Mouse (Mus musculus): ENCODE data around the gene Rad18. TPM values are rescaled to one million over a fixed set of nuclear protein-coding genes. Genes with fewer than 3 reads are reported as not detected.

The Rad18 gene
- polyA plus RNA-seq, 1 experiment from 2014 or later, result 24.0 TPM

- no peak for ATAC-seq
- no peaks in the 10 kb centered on the region for H3K36me3 ChIP-seq (ENCODE audit: control insufficient read depth, insufficient read depth, low read length)
- no peak overlapping the region for H3K9ac ChIP-seq (ENCODE audit: low read depth, low read length)
- H3K27ac ChIP-seq (ENCODE audit: low read length), result no peak overlapping the region
- no peaks in the 10 kb centered on the region for H3K9me3 ChIP-seq (ENCODE audit: control insufficient read depth, low read length)
- H3K4me2 ChIP-seq (ENCODE audit: low read depth, low read length), result no peak overlapping the region
- 0 out of 2 replicates have a peak, but pooled peaks cover 5% of the 10 kb centered on the region for H3K4me1 ChIP-seq (ENCODE audit: control insufficient read depth, insufficient read depth, low read length)
- no peak overlapping the region for H3K4me3 ChIP-seq (ENCODE audit: low read length)
- no peaks in the 10 kb centered on the region for H3K27me3 ChIP-seq (replicated peaks; ENCODE audit: control insufficient read depth, insufficient read depth, low read length)
- WGBS, result 59% methylated on average over 1 of the region's 1 CpGs
Observed at GRCm38 (mm10) chr6:112699115-112699514, 2.6 kb upstream of the Rad18 start.

- H3K4me3 ChIP-seq (ENCODE audit: low read length), result no peak overlapping the region
- H3K9me3 ChIP-seq (ENCODE audit: control insufficient read depth, low read length), result no peaks in the 10 kb centered on the region
- no peaks in the 10 kb centered on the region for H3K27me3 ChIP-seq (replicated peaks; ENCODE audit: control insufficient read depth, insufficient read depth, low read length)
- no peak overlapping the region for H3K9ac ChIP-seq (ENCODE audit: low read depth, low read length)
- H3K27ac ChIP-seq (ENCODE audit: low read length), result no peak overlapping the region
- WGBS, result 95% methylated on average over 5 of the region's 5 CpGs
- no peaks in the 10 kb centered on the region for H3K36me3 ChIP-seq (ENCODE audit: control insufficient read depth, insufficient read depth, low read length)
- no peak overlapping the region for H3K4me2 ChIP-seq (ENCODE audit: low read depth, low read length)
- 0 out of 2 replicates have a peak, but pooled peaks cover 5% of the 10 kb centered on the region for H3K4me1 ChIP-seq (ENCODE audit: control insufficient read depth, insufficient read depth, low read length)
- ATAC-seq, result no peak
Observed at GRCm38 (mm10) chr6:112694492-112694891, 2.0 kb downstream of the Rad18 start.

- no peak for ATAC-seq
- Histone ChIP-seq H3K27ac (ENCODE audit: low read length) (no peak overlapping the region), H3K4me3 (ENCODE audit: low read length) (no peak overlapping the region), H3K9me3 (ENCODE audit: control insufficient read depth, low read length) (no peaks in the 10 kb centered on the region), H3K36me3 (ENCODE audit: control insufficient read depth, insufficient read depth, low read length) (no peaks in the 10 kb centered on the region), H3K4me1 (ENCODE audit: control insufficient read depth, insufficient read depth, low read length) (0 out of 2 replicates have a peak, but pooled peaks cover 5% of the 10 kb centered on the region), H3K4me2 (ENCODE audit: low read depth, low read length) (no peak overlapping the region), H3K27me3 (replicated peaks; ENCODE audit: control insufficient read depth, insufficient read depth, low read length) (no peaks in the 10 kb centered on the region), H3K9ac (ENCODE audit: low read depth, low read length) (no peak overlapping the region)
- 100% methylated on average over 1 of the region's 1 CpGs for WGBS
Observed at GRCm38 (mm10) chr6:112691523-112691922, 5.0 kb downstream of the Rad18 start.

DNA sequence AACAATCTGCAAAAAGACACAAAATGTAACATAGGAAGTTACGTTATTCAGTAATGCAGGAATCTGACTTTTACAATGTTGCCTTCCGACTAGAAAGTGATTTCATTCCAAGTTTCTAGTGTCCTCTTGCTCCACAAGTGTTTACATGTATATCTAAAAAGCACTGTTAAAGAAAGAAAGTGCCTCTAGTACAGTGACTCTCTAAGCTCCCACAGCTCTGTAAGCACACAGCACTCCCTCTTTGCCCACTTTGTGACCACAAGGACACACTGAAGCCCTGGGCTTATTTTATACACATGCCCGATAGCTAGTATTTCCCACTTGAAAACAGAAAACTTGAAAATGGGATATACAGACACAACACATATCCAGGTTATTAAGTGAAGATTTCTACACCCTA is 8.5 kb downstream of the Rad18 start:
- Histone ChIP-seq H3K9ac (ENCODE audit: low read depth, low read length) (no peak overlapping the region), H3K27me3 (replicated peaks; ENCODE audit: control insufficient read depth, insufficient read depth, low read length) (no peaks in the 10 kb centered on the region), H3K4me2 (ENCODE audit: low read depth, low read length) (no peak overlapping the region), H3K9me3 (ENCODE audit: control insufficient read depth, low read length) (no peaks in the 10 kb centered on the region), H3K4me3 (ENCODE audit: low read length) (no peak overlapping the region), H3K36me3 (ENCODE audit: control insufficient read depth, insufficient read depth, low read length) (no peaks in the 10 kb centered on the region), H3K27ac (ENCODE audit: low read length) (no peak overlapping the region), H3K4me1 (ENCODE audit: control insufficient read depth, insufficient read depth, low read length) (no peaks in the 10 kb centered on the region)
- ATAC-seq, result no peak
- 88% methylated on average over 3 of the region's 3 CpGs for WGBS

- no peaks in the 10 kb centered on the region for H3K9me3 ChIP-seq (ENCODE audit: control insufficient read depth, low read length)
- H3K36me3 ChIP-seq (ENCODE audit: control insufficient read depth, insufficient read depth, low read length), result no peaks in the 10 kb centered on the region
- no peak overlapping the region for H3K4me2 ChIP-seq (ENCODE audit: low read depth, low read length)
- H3K27ac ChIP-seq (ENCODE audit: low read length), result no peak overlapping the region
- 80% methylated on average over 7 of the region's 7 CpGs for WGBS
- H3K4me1 ChIP-seq (ENCODE audit: control insufficient read depth, insufficient read depth, low read length), result no peaks in the 10 kb centered on the region
- no peak for ATAC-seq
- no peaks in the 10 kb centered on the region for H3K27me3 ChIP-seq (replicated peaks; ENCODE audit: control insufficient read depth, insufficient read depth, low read length)
- H3K4me3 ChIP-seq (ENCODE audit: low read length), result no peak overlapping the region
- no peak overlapping the region for H3K9ac ChIP-seq (ENCODE audit: low read depth, low read length)
Observed at GRCm38 (mm10) chr6:112686485-112686884, 10.0 kb downstream of the Rad18 start.

GRCm38 (mm10) chr6:112684065-112684464 is 12.4 kb downstream of the Rad18 start:
- no peak for ATAC-seq
- Histone ChIP-seq H3K36me3 (ENCODE audit: control insufficient read depth, insufficient read depth, low read length) (no peaks in the 10 kb centered on the region), H3K4me2 (ENCODE audit: low read depth, low read length) (no peak overlapping the region), H3K27me3 (replicated peaks; ENCODE audit: control insufficient read depth, insufficient read depth, low read length) (no peaks in the 10 kb centered on the region), H3K9ac (ENCODE audit: low read depth, low read length) (no peak overlapping the region), H3K4me1 (ENCODE audit: control insufficient read depth, insufficient read depth, low read length) (no peaks in the 10 kb centered on the region), H3K27ac (ENCODE audit: low read length) (no peak overlapping the region), H3K9me3 (ENCODE audit: control insufficient read depth, low read length) (no peaks in the 10 kb centered on the region), H3K4me3 (ENCODE audit: low read length) (no peak overlapping the region)
- 87% methylated on average over 2 of the region's 2 CpGs for WGBS

- H3K27ac ChIP-seq (ENCODE audit: low read length), result no peak overlapping the region
- H3K9ac ChIP-seq (ENCODE audit: low read depth, low read length), result no peak overlapping the region
- H3K36me3 ChIP-seq (ENCODE audit: control insufficient read depth, insufficient read depth, low read length), result no peaks in the 10 kb centered on the region
- H3K4me3 ChIP-seq (ENCODE audit: low read length), result no peak overlapping the region
- H3K9me3 ChIP-seq (ENCODE audit: control insufficient read depth, low read length), result no peaks in the 10 kb centered on the region
- WGBS, result 92% methylated on average over 5 of the region's 5 CpGs
- H3K4me2 ChIP-seq (ENCODE audit: low read depth, low read length), result no peak overlapping the region
- no peaks in the 10 kb centered on the region for H3K4me1 ChIP-seq (ENCODE audit: control insufficient read depth, insufficient read depth, low read length)
- H3K27me3 ChIP-seq (replicated peaks; ENCODE audit: control insufficient read depth, insufficient read depth, low read length), result no peaks in the 10 kb centered on the region
- ATAC-seq, result no peak
Observed at GRCm38 (mm10) chr6:112632071-112632470, 64.4 kb downstream of the Rad18 start.

DNA sequence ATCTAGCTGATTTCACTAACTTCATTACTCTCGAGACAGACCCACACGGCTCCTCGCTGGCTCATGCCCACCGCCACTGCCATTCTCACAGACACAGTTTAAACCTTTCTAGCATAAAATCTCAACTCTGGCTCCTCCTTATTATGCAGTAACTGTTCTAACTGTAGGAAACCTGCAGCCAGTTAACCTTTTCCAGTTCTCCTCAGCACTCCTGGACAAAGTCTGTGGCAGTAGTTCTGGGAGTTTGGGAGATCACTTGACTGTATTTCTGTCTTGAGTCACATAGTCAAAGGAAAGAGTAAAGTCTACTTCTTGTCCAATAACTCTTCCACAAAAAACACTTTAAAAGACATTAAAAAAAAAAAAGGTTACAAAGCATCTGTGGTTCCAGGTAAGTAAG is 66.2 kb downstream of the Rad18 start:
- Histone ChIP-seq H3K4me3 (ENCODE audit: low read length) (no peak overlapping the region), H3K27me3 (replicated peaks; ENCODE audit: control insufficient read depth, insufficient read depth, low read length) (no peaks in the 10 kb centered on the region), H3K4me2 (ENCODE audit: low read depth, low read length) (no peak overlapping the region), H3K36me3 (ENCODE audit: control insufficient read depth, insufficient read depth, low read length) (no peaks in the 10 kb centered on the region), H3K9me3 (ENCODE audit: control insufficient read depth, low read length) (no peaks in the 10 kb centered on the region), H3K9ac (ENCODE audit: low read depth, low read length) (no peak overlapping the region), H3K4me1 (ENCODE audit: control insufficient read depth, insufficient read depth, low read length) (no peaks in the 10 kb centered on the region), H3K27ac (ENCODE audit: low read length) (no peak overlapping the region)
- no peak for ATAC-seq
- 85% methylated on average over 4 of the region's 4 CpGs for WGBS

DNA sequence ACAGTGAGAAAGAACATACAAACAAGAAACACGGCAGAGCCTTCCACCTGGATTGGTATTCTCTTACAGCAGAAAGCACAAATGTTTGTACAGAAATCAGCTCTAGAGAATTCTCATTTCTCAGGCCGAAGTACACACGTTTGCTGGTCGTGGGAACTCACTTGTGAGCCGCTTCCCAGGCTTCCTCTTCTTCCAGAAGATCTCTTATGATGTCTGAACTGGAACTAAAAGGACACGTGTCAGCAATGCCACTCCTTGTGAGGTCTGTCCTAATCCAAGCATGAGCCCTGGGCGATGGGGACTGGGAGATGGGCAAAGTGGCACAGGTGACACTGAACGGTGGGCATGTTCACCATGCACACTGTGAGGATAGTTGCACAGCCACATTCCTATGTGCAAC is 68.2 kb downstream of the Rad18 start:
- 88% methylated on average over 8 of the region's 8 CpGs for WGBS
- no peaks in the 10 kb centered on the region for H3K27me3 ChIP-seq (replicated peaks; ENCODE audit: control insufficient read depth, insufficient read depth, low read length)
- no peak for ATAC-seq
- no peaks in the 10 kb centered on the region for H3K4me1 ChIP-seq (ENCODE audit: control insufficient read depth, insufficient read depth, low read length)
- H3K9me3 ChIP-seq (ENCODE audit: control insufficient read depth, low read length), result no peaks in the 10 kb centered on the region
- H3K9ac ChIP-seq (ENCODE audit: low read depth, low read length), result no peak overlapping the region
- no peak overlapping the region for H3K27ac ChIP-seq (ENCODE audit: low read length)
- H3K36me3 ChIP-seq (ENCODE audit: control insufficient read depth, insufficient read depth, low read length), result no peaks in the 10 kb centered on the region
- no peak overlapping the region for H3K4me3 ChIP-seq (ENCODE audit: low read length)
- no peak overlapping the region for H3K4me2 ChIP-seq (ENCODE audit: low read depth, low read length)

DNA sequence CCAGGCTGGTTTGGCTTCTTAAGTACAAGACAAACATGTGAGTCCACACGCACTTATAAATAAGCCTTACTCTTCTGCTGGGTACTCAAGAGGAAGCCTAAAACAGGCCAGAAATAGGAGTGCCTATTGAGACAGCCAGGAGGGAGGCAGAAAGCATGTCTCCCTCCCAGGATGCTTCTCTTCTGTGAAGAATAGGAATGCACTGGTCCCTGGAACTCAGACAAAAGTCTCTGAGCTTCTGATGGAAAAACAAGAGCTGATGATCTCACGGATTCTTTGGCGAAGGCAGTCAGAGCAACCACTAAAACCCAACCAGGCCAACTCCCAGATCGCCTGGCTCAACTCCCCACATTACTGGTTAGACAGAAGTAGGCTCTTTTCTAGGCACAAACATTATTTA is 74.2 kb downstream of the Rad18 start:
- 0 out of 2 replicates have a peak, but pooled peaks cover 3% of the 10 kb centered on the region for H3K4me1 ChIP-seq (ENCODE audit: control insufficient read depth, insufficient read depth, low read length)
- no peak for ATAC-seq
- WGBS, result 92% methylated on average over 4 of the region's 4 CpGs

More for the DNA sequence above, 74.2 kb downstream of the Rad18 start:
- Histone ChIP-seq H3K9ac (ENCODE audit: low read depth, low read length) (no peak overlapping the region), H3K9me3 (ENCODE audit: control insufficient read depth, low read length) (no peaks in the 10 kb centered on the region), H3K36me3 (ENCODE audit: control insufficient read depth, insufficient read depth, low read length) (no peaks in the 10 kb centered on the region), H3K27ac (ENCODE audit: low read length) (no peak overlapping the region), H3K4me2 (ENCODE audit: low read depth, low read length) (no peak overlapping the region), H3K27me3 (replicated peaks; ENCODE audit: control insufficient read depth, insufficient read depth, low read length) (no peaks in the 10 kb centered on the region), H3K4me3 (ENCODE audit: low read length) (no peak overlapping the region)
